Mouse (Mus musculus) midbrain, postnatal 0 days (tissue): Measurements from ENCODE around the gene 1700057G04Rik. TPM values are rescaled to one million over a fixed set of nuclear protein-coding genes. Genes with fewer than 3 reads are reported as not detected.

Source experiments
- ATAC-seq: fragments of 200-750 bp; cut with Nextera tagmentation; 2 replicates; pipeline ENCODE4 v1.8.0; 2017; ENCODE audit warnings: moderate number of reproducible peaks, mild to moderate bottlenecking, moderate TSS enrichment, moderate library complexity; ENCODE audit not compliant: low FRiP score
- DNase-seq: peaks from one replicate; pipeline ENCODE4 v3.0.0-alpha.2; 2015; ENCODE audit warnings: low spot score
- H3K27ac ChIP-seq: fragments of 300-500 bp; sonication (generic); 2 replicates; pipeline ENCODE4 v1.5.1; 2014; ENCODE audit warnings: low read depth, mild to moderate bottlenecking, low read length, mixed read lengths
- H3K27me3 ChIP-seq: fragments of 300-500 bp; sonication (generic); 2 replicates; pipeline ENCODE4 v1.6.1; 2014; ENCODE audit warnings: low read length, control low read depth, mixed read lengths; ENCODE audit not compliant: insufficient read depth
- H3K36me3 ChIP-seq: fragments of 300-500 bp; sonication (generic); 2 replicates; pipeline ENCODE4 v1.6.1; 2014; ENCODE audit warnings: low read length, control low read depth, mixed read lengths; ENCODE audit not compliant: insufficient read depth
- H3K4me1 ChIP-seq: fragments of 300-500 bp; sonication (generic); 2 replicates; pipeline ENCODE4 v1.6.1; 2014; ENCODE audit warnings: mild to moderate bottlenecking, control low read depth, antibody characterized with exemption, low read length, mixed read lengths; ENCODE audit not compliant: insufficient read depth
- H3K4me2 ChIP-seq: fragments of 300-500 bp; sonication (generic); 2 replicates; pipeline ENCODE4 v1.6.1; 2014; ENCODE audit warnings: low read depth, mild to moderate bottlenecking, low read length, mixed read lengths; ENCODE audit not compliant: poor library complexity, severe bottlenecking
- H3K4me3 ChIP-seq: fragments of 300-500 bp; sonication (generic); 2 replicates; pipeline ENCODE4 v1.5.1; 2014; ENCODE audit warnings: low read depth, mild to moderate bottlenecking, low read length, moderate library complexity
- H3K9ac ChIP-seq: fragments of 300-500 bp; sonication (generic); replicated peaks from 2 replicates; pipeline ENCODE4 v1.6.1; 2014; ENCODE audit warnings: mild to moderate bottlenecking, low read length, moderate library complexity, mixed read lengths; ENCODE audit not compliant: poor library complexity, severe bottlenecking
- H3K9me3 ChIP-seq: fragments of 300-500 bp; sonication (generic); 2 replicates; pipeline ENCODE4 v1.6.1; 2016; ENCODE audit warnings: low read length, control low read depth
- CTCF ChIP-seq: IDR thresholded peaks from 2 replicates; pipeline ENCODE4 v1.5.1; 2016; ENCODE audit warnings: antibody characterized with exemption, mild to moderate bottlenecking
- WGBS: fragments of 180-500 bp; shearing (Covaris S2); extraction: QIAGEN DNeasy Blood & Tissue Kit; methylation state at CpG from one replicate; pipeline ENCODE4 v1.1.7; 2014; 5-methylcytosine and 5-hydroxymethylcytosine counted together
- polyA plus RNA-seq: library from polyadenylated mRNA; unstranded; fragments of >200 nt; fragmentation: Nextera tagmentation; extraction: Ambion mirVana; gene quantifications from 2 replicates; pipeline ENCODE4 v1.2.1, GENCODE M21; 2015
- total RNA-seq: library from RNA; depleted of rRNA; stranded (reverse); fragments of >200 nt; gene quantifications from 2 replicates; pipeline ENCODE4 v1.2.3, GENCODE M21; 2014

Gene 1700057G04Rik
- total and polyA plus RNA-seq, 2 experiments from 2014 or later, result not detected

GRCm38 (mm10) chr9:92326813-92327212, 17.6 kb downstream of the 1700057G04Rik start:
- Histone ChIP-seq H3K36me3 (no peaks in the 10 kb centered on the region), H3K27me3 (no peaks in the 10 kb centered on the region), H3K4me2 (no peak overlapping the region), H3K27ac (no peak overlapping the region), H3K9me3 (no peaks in the 10 kb centered on the region), H3K4me1 (no peaks in the 10 kb centered on the region), H3K4me3 (no peak overlapping the region), H3K9ac (no peak overlapping the region)
- DNase-seq, result no peak
- 80% methylated on average over 4 of the region's 4 CpGs for WGBS
- ATAC-seq, result no peak
- no peak for TF ChIP-seq CTCF

- no peak for DNase-seq
- no peak for TF ChIP-seq CTCF
Measured at GRCm38 (mm10) chr9:92331383-92331782, 22.2 kb downstream of the 1700057G04Rik start.

GRCm38 (mm10) chr9:92334845-92335244, 25.7 kb downstream of the 1700057G04Rik start:
- no peak overlapping the region for H3K27ac ChIP-seq
- H3K36me3 ChIP-seq, result no peaks in the 10 kb centered on the region
- 93% methylated on average over 10 of the region's 10 CpGs for WGBS
- H3K4me1 ChIP-seq, result no peaks in the 10 kb centered on the region
- H3K4me3 ChIP-seq, result no peak overlapping the region
- H3K9ac ChIP-seq, result no peak overlapping the region
- DNase-seq (no peak), ATAC-seq (no peak)
- no peaks in the 10 kb centered on the region for H3K27me3 ChIP-seq
- no peaks in the 10 kb centered on the region for H3K9me3 ChIP-seq
- H3K4me2 ChIP-seq, result no peak overlapping the region
- TF ChIP-seq CTCF, result no peak

More at GRCm38 (mm10) chr9:92331383-92331782, 22.2 kb downstream of the 1700057G04Rik start:
- Histone ChIP-seq H3K36me3 (no peaks in the 10 kb centered on the region), H3K4me3 (no peak overlapping the region), H3K4me1 (no peaks in the 10 kb centered on the region), H3K4me2 (no peak overlapping the region), H3K9me3 (no peaks in the 10 kb centered on the region), H3K27me3 (no peaks in the 10 kb centered on the region), H3K27ac (no peak overlapping the region), H3K9ac (no peak overlapping the region)
- no peak for ATAC-seq
- 94% methylated on average over 4 of the region's 4 CpGs for WGBS

GRCm38 (mm10) chr9:92335277-92335818, 26.2 kb downstream of the 1700057G04Rik start:
- DNase-seq (no peak), ATAC-seq (no peak)
- no peak overlapping the region for H3K4me3 ChIP-seq
- no peak for TF ChIP-seq CTCF
- H3K9ac ChIP-seq, result no peak overlapping the region
- H3K4me2 ChIP-seq, result no peak overlapping the region
- H3K36me3 ChIP-seq, result no peaks in the 10 kb centered on the region
- no peaks in the 10 kb centered on the region for H3K4me1 ChIP-seq
- no peak overlapping the region for H3K27ac ChIP-seq
- 92% methylated on average over 6 of the region's 6 CpGs for WGBS
- no peaks in the 10 kb centered on the region for H3K9me3 ChIP-seq
- H3K27me3 ChIP-seq, result no peaks in the 10 kb centered on the region

GRCm38 (mm10) chr9:92337063-92337462, 27.9 kb downstream of the 1700057G04Rik start:
- Histone ChIP-seq H3K9ac (no peak overlapping the region), H3K4me3 (no peak overlapping the region), H3K4me1 (no peaks in the 10 kb centered on the region), H3K27ac (no peak overlapping the region), H3K9me3 (no peaks in the 10 kb centered on the region), H3K27me3 (no peaks in the 10 kb centered on the region), H3K4me2 (no peak overlapping the region), H3K36me3 (no peaks in the 10 kb centered on the region)
- no peak for TF ChIP-seq CTCF
- WGBS, result 98% methylated on average over 1 of the region's 1 CpGs
- ATAC-seq (no peak), DNase-seq (no peak)

GRCm38 (mm10) chr9:92337661-92338060, 28.5 kb downstream of the 1700057G04Rik start:
- no peak overlapping the region for H3K4me2 ChIP-seq
- ATAC-seq, result no peak
- WGBS, result 91% methylated on average over 3 of the region's 3 CpGs
- no peaks in the 10 kb centered on the region for H3K9me3 ChIP-seq
- H3K27me3 ChIP-seq, result no peaks in the 10 kb centered on the region
- no peak overlapping the region for H3K27ac ChIP-seq
- H3K36me3 ChIP-seq, result no peaks in the 10 kb centered on the region
- H3K4me3 ChIP-seq, result no peak overlapping the region
- no peak for DNase-seq
- no peak overlapping the region for H3K9ac ChIP-seq
- no peaks in the 10 kb centered on the region for H3K4me1 ChIP-seq
- TF ChIP-seq CTCF, result no peak
